Mouse (Mus musculus) hindlimb bud, embryonic 11.5 days (tissue): Measurements from ENCODE around the gene Map3k1.

Experiments used
- DNase-seq: peaks from one replicate; pipeline ENCODE4 v3.0.0-alpha.2; 2012; ENCODE audit warnings: low read depth, low spot score; ENCODE audit errors: extremely low spot score

Map3k1 gene

GRCm38 (mm10) chr13:111815017-111815416 is 6.2 kb upstream of the Map3k1 start:
- no peak for DNase-seq

- DNase-seq, result no peak
These were observed 3.9 kb upstream of the Map3k1 start for GRCm38 (mm10) chr13:111812647-111813046.

DNA sequence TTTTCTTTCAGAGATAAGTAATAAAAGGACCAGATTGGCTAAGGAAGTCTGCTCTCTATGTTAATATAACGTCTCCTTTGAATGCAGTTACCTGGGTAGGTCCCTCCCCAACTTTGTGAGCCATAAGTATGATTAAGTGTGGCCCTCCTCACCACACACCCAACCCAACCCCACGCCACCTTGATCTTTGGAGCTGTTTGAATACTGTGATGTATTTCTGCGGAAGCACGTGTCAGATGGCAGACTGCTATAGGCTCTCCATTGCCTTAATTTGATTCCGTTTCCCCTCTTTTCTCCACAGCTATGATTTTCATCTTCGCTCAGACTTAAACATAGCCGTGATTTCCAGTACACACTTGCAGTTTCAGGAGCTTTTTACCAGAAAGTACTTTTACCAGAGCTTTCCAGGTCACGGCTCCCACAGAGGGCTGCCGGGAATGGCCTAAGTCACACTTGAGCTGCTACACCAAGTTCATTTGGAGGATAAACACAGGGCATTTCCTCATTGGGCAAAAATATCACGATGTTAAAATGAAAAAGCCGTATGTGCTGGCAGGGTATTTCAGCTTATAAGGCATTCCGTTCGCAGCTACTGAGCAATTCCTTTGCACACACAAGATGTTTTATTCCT is 2.3 kb upstream of the Map3k1 start:
- no peak for DNase-seq

DNA sequence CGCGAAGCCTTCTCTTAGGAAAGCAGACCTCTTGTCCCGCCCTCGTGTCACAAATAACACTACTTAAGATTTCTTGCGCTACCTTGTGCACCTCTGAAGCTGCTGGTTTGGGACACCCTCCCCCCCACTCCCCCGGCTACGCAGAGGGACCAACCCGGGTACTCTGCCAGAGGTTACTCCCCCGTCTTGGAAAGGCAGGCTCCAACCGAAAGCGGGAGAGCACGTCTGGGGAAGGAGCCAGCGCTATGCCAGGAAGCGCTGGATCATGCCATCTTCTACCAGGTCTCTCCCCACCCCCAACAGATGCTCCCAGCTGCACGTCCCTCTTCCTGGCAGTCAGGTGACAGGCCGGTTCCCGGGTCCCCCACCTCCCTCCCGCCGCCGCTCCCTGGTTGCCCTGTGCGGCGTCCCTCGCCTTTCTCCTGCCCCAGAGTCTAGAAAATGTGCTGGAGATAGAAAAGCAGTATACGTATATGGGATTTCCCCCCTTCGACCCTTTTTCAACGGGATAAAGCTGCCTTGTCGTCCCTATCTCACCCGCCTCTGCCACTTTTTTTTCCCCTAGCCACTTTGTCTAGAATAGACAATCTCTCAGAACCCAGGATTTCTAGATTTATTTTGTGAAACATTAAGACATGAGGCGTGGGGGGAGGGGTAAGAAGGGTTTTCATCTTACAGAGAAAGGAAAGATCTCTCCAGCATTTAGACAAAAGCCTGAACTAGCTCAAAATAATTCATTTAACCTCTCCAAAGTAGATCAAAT is 854 bp upstream of the Map3k1 start:
- DNase-seq, result no peak

- no peak for DNase-seq
These were observed 481 bp downstream of the Map3k1 start for GRCm38 (mm10) chr13:111808387-111808636.

GRCm38 (mm10) chr13:111807596-111808386 is 1.0 kb downstream of the Map3k1 start:
- no peak for DNase-seq

DNA sequence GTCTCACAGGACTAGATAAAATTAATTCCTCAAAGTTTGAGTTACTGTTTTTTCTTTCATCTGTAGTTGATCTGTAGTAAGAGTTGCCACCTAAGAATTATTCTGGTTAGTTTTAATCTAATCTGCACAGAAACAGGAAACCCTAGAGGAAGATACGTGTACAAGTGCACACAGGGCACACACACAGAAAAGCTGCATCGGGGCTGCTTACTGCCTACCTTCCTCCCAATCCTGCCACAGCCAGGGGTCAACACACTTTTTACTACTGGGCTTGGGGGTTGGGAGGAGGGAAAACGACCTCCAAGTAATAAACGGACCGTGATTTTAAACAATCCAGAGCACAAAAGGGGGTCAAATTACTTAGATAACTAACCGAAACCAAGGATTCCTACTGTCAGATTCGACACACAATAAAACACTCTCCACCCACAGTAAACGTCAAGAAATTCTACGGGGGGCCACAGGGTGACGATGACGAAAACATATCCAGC is 1.6 kb downstream of the Map3k1 start:
- no peak for DNase-seq

DNA sequence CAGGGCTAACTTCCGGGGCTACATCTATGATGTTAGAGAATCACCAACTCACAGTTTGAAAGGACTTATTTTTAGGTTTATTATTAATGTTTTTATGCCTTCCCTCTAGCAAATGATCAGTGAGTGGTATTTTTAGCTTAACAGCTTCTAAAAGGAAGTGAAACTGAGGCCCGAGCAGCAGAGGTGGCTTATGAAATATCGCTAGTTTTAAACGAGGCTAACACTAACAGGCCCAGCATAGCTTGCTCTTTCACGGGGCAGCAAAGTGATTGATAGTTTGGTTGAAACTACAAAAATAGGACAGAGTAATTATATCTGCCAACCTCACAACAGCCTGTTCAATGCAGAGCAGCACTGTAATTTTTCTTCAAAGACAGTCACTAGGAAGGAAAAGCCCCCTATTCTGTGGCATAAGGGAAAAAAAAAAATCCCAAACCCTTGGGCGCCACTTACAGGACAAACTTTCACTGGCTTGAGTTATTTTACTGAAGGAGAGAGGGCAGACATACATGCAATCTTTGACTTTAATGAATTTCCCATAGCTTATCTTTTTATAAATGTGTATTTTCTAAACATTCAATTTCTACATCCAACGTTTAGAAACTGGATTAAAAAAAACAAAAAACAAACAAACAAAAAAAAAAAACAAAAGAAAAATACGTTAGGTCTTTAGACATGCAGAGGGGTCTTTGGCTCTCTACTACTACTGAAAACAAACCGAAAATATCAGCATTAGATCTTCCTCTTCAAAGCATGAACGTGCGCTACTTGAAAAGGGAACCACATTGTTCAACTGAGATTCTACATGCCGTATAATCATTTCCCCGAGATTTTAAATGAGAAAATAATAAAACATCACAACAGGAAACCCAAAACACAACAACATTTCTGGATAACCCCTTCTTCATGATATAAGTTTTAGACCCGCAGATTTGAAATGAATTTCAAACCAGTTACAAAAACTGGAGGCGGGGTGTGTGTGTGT is 2.8 kb downstream of the Map3k1 start:
- DNase-seq, result no peak

GRCm38 (mm10) chr13:111804951-111805673 is 3.7 kb downstream of the Map3k1 start:
- no peak for DNase-seq

DNA sequence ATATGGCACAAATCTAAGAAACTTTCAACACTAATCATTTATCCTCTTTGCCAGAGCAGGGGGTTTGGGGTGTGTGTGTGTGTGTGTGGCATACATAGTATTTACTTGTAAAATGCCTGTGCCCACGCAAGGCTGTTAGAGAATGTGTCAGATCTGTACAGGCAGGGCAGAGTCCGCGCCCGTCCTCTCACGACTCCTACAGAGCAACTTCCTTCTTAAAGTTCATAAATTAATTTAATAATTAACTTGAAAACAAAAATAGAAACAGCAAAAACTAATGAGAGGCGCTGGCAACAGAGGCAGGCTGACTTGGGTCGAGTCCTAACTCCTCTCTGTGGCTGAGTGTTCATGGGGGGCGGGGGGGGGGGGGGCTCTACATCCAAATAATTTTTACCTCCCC is 4.6 kb downstream of the Map3k1 start:
- no peak for DNase-seq

DNA sequence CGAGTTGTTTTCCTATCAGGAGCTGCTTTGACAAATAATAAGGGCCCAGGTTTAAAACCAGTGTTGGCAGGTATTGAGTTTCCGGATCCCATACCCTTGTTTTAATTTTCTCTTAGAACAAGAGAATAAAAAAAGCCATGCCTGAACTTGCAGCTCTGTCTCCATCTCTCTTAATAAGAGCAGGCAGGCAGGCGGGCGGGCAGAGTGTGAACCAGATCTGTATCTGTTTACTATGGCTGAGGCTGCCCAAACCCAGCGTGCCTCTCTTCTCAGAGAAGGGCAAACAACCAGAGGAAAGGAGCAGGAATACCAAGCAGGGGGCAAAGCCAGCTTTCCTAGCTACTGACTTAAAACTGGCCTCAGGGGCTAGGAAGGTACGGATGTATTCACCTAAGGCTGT is 5.3 kb downstream of the Map3k1 start:
- DNase-seq, result no peak

DNA sequence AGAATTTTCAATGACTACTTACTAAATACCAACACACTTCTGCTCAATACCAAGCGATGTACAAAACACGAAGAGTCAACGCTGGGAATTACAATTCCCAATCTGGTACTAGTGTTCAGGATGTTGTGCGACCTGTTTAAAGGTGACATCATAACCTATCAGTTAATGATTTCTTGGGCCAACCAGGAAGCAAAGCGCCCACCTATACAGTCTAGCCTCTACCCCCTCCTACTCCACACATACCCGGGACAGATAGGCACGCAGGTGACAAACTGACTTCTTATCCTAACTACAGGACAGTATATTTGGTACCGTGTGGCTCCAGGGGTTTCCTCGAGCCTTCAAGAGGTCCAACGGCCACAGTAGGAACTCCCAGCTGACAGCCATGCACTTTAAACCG is 5.9 kb downstream of the Map3k1 start:
- no peak for DNase-seq

DNA sequence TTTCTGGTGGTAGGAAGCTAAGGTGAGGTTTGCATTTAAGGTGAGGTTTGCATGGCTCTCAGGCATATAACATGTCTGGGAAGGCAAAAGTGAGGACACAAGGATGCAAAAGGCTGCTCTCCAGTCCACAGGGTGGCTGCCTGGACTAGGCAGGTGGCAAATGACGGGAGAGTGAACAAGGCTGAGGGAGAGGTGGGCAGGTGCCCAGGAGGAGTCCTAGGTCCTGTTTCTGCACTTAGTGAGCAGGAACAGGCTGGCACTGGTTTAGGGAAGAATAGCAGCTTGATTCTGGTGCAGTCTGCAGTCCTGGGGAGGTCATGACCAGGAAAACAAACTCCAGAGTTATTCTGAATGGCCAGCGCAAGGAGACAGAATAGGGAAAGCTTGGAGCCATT is 6.5 kb downstream of the Map3k1 start:
- no peak for DNase-seq

DNA sequence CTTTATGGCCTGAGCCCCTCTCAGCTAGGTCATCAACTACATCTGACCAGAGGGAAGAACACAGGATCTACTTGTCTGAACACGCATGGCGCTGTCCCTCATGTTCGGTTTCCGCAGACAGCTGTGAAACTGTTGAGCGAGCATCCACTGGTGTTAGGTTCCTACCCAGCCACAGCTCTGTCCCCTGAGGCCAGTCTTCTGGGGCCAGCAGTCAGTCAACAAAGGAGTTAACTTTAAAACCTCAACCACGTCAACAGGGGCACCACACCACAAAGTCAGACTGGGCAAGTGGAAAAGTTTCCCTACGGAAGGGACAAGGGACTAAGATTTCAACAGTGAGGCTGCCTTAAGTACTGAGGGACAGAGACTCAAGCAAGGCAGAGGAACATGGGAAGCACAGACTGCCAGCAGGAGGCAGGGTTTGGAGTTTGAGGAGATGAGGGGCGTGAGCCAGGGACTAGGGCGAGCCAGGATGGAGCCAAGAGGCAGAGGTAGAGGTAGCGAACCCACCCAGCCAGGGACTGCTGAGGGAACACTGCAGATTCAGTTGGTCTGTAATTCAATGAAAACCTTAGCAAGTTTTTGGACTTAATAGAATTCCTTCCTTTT is 7.0 kb downstream of the Map3k1 start:
- no peak for DNase-seq

DNA sequence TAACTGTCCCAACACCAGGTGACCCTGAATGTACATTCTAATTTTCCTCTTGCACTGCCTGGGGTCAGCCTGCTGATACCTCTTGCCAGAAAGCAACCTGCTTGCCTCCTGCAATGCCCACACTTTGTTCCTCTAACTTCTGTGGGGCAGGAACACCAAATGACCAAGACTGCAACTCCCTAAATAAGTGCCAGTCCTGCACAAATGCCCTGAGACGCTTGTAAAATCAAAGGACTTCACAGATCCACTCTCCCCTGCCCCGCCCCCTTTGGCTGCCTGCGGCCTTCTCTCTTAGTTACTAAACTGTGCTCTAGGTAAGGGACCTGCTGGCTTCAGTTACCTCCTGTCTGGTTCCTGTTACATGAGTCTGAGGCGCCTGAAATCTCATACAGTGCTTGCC is 7.9 kb downstream of the Map3k1 start:
- no peak for DNase-seq

GRCm38 (mm10) chr13:111798044-111798443 is 10.7 kb downstream of the Map3k1 start:
- DNase-seq, result no peak

DNA sequence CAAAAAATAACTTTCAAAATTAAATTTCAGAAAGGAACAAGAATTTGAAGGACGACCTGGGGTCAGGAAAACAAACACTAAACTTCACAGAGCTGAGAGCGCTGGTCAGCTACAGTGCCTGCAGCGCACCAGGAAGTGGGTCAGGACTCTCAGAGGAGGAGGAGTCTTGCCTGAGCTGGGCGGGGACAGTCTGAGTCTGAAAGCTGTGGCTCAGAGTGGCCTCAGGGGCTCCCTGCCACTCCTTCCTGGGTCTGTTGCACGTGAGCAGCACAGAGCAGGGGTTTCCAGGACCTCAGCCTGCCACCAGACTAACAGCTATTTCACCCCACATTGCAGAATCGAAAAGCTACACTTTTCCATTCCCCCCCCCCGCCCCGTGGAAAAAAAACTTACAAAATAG is 11.8 kb downstream of the Map3k1 start:
- DNase-seq, result no peak

DNA sequence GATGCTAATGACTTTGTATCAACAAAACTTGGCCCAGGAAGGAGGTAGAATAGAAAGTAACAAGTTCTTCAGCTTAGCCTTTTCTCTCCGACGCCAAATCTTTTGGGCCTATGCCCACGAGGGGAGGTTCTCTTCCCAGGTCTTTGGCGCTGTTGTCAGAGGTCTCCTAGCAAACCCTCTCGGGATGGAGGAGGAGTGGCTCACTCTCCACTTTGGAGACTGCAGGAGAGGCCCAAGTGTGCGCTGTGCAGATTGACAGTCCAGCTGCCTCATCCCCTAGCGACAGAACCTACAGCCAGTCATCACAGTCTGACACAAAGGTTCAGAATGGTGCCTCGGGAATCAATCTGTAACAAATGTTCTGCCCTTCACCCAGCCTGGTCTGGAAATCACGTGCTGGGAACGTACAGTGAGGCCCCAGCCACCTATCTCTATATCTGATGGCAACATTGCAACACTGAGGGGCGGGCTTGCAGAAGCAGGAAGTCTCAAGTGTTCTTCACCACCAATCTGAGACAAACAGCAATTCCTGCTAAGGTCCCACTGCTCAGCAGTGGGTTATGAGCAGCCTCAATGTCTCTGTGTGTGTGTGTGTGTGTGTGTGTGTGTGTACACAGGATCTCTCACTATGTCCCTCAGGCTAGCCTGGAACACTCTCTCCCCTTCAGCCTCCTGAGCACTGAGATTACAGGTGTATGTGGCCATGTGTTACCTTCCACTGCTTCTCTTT is 12.4 kb downstream of the Map3k1 start:
- no peak for DNase-seq

DNA sequence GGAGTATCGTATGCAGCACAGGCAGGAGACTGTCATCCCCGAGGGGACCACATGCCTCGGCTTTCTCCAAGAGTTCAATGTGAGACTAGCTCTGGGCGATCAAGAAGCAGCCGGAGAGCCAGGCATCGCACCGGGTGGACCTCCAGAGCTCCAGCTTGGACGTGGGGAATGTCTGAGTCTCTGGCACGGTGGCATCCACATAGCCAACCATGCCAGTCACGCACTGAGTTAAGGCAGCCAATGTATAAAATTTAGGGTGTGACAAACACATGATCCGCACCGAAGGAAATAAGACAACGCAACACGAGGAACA is 15.9 kb downstream of the Map3k1 start:
- DNase-seq, result no peak
